Mouse (Mus musculus) liver, embryonic 14.5 days (tissue): ENCODE measurements around the gene Rcn1.

ENCODE experiments used
- CTCF ChIP-seq: IDR thresholded peaks from 2 replicates; pipeline ENCODE4 v1.5.1; 2016; ENCODE audit warnings: antibody characterized with exemption, low read depth, control low read depth
- EP300 ChIP-seq: IDR thresholded peaks from 2 replicates; pipeline ENCODE4 v1.6.1; 2016; ENCODE audit warnings: antibody characterized with exemption, low read depth

- TF ChIP-seq CTCF (no peak), EP300 (no peak)
Observed at GRCm38 (mm10) chr2:105370240-105370639, 28.9 kb downstream of the Rcn1 start.
